Mouse (Mus musculus) left cerebral cortex, adult 2 months (tissue): ENCODE measurements around the gene Slc28a1. TPM values are rescaled to one million over a fixed set of nuclear protein-coding genes. Genes with fewer than 3 reads are reported as not detected.

Experiments used
- DNase-seq, 2 experiments: peaks; one replicate each; pipeline ENCODE4 v3.0.0; 2021 to 2022; ENCODE audit warnings: low spot score in 2 of 2, mixed read lengths in 1 of 2; ENCODE audit errors: extremely low spot score in 1 of 2
- H3K27ac ChIP-seq: fragments of 200-600 bp; 2 replicates; pipeline ENCODE4 v1.8.1; 2022
- H3K4me3 ChIP-seq: fragments of 200-600 bp; 2 replicates; pipeline ENCODE4 v1.8.1; 2022
- CTCF ChIP-seq: fragments of 200-600 bp; IDR thresholded peaks from 2 replicates; pipeline ENCODE4 v1.8.1; 2022; ENCODE audit warnings: antibody characterized with exemption, mild to moderate bottlenecking, moderate library complexity
- intact Hi-C: fragments of 180-260 bp; cut with DNase I; formaldehyde crosslinking; loops from one replicate; pipeline ENCODE4 v1.15.1; 2025
- total RNA-seq, 2 experiments: library from RNA; stranded (reverse); gene quantifications; 2 replicates each; pipeline ENCODE4 v1.2.3; 2021

Gene Slc28a1
- total RNA-seq, 2 experiments from 2014 or later = 0.11 to 0.23 TPM

- intact Hi-C loops = no loop called here
- H3K27ac ChIP-seq = no peak overlapping the region
- TF ChIP-seq CTCF = no peak
- no peak for DNase-seq
- H3K4me3 ChIP-seq = no peak overlapping the region
These were observed 9.1 kb upstream of the Slc28a1 start for GRCm38 (mm10) chr7:81105525-81105924.

DNA sequence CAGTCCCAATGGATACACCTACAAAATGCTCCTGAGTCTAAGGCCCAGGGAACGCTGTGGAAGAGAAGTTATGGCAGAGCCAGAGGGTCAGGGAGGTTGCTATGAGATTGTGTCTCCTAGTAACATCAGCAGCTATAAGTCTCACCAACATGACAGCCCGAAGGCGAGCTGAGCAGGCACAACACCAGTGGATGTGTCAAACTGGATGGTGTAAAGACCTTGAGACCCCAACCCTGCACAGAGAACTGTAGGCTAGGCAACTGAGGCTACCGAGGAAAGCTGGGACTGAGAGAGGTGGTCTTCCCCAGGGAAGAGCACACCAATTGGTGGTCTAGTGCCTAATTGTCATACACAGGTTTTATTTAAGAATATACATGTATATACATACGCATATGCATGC, 6.4 kb upstream of the Slc28a1 start:
- Histone ChIP-seq H3K4me3 (no peak overlapping the region), H3K27ac (no peak overlapping the region)
- intact Hi-C loops = no loop called here
- no peak for TF ChIP-seq CTCF
- DNase-seq = no peak

- DNase-seq = no peak
- TF ChIP-seq CTCF = no peak
- Histone ChIP-seq H3K27ac (no peak overlapping the region), H3K4me3 (no peak overlapping the region)
- intact Hi-C loops = no loop called here
These were observed 4.6 kb upstream of the Slc28a1 start for GRCm38 (mm10) chr7:81109717-81110651.

DNA sequence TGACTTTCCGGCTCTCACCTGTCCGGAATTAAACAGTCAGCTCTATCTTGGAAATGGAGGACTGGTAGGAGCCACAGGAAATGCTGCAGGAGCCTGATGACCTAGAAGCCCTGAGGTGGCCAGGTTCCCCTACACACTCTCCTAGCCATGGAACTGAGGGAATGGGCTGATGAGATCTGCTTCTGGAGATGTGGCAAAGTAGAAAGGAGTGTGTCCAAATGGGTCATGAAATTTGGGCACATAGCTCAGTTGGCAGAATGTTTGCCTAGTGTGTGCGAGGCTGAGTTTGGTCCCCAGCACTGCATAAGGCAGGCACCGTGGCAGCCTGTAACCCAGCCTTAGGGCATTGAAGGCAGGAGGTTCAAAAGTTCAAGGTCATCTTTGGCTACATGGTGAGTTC, 3.8 kb upstream of the Slc28a1 start:
- Histone ChIP-seq H3K4me3 (no peak overlapping the region), H3K27ac (no peak overlapping the region)
- DNase-seq = no peak
- intact Hi-C loops = no loop called here
- no peak for TF ChIP-seq CTCF

DNA sequence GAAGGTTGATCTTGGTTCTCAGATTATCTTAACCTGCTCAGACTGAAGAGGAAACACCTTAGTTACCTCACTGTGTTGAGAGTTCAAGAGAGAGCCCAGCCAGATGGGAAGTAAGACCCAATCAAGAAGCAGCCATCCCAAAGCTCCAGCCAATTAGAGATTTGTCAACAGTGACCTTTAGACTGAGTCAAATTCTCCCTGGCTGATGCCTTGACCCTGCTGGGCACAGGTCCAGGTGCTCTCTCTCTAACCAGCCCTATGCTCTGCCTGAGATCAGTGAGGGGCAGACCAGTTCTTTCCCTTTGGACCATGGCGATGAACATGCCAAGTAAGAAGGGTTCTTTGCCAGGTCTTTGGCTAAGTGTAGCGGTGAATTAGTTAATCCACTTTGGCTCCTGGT, 2.9 kb upstream of the Slc28a1 start:
- intact Hi-C loops = no loop called here
- Histone ChIP-seq H3K27ac (no peak overlapping the region), H3K4me3 (no peak overlapping the region)
- DNase-seq = no peak
- no peak for TF ChIP-seq CTCF

GRCm38 (mm10) chr7:81112686-81113360, 1.8 kb upstream of the Slc28a1 start:
- no peak overlapping the region for H3K4me3 ChIP-seq
- H3K27ac ChIP-seq = no peak overlapping the region
- TF ChIP-seq CTCF = no peak; the same call in 1 of the 2 replicates
- intact Hi-C loops = no loop called here
- DNase-seq = no peak

DNA sequence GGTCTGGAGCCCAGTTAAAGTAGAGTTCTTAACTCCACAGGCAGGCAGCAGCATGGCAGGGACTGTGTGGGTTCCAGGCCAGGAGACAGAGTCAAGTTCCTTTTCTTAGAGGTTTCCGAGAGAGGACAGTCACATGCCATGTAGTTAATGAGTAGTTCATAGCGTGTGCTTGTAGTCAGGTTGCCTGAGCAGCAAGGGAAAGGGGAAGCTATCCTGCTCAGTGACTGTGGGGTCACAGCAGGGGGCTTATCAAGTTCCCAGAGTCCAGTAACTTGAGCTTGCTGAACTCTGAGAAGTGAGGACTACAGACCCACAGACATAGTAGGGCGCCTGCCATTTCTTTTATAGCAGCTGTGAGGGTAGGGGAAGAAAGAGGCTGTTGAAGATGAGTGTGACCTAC, 6.5 kb downstream of the Slc28a1 start:
- intact Hi-C loops = no loop called here
- no peak overlapping the region for H3K27ac ChIP-seq
- TF ChIP-seq CTCF = no peak
- no peak overlapping the region for H3K4me3 ChIP-seq
- DNase-seq = no peak

- no peak overlapping the region for H3K4me3 ChIP-seq
- TF ChIP-seq CTCF = no peak
- DNase-seq = no peak
- H3K27ac ChIP-seq = no peak overlapping the region
- intact Hi-C loops = no loop called here
These were observed 8.2 kb downstream of the Slc28a1 start for GRCm38 (mm10) chr7:81122808-81123207.

GRCm38 (mm10) chr7:81123553-81123952, 9.0 kb downstream of the Slc28a1 start:
- intact Hi-C loops = no loop called here
- no peak for TF ChIP-seq CTCF
- Histone ChIP-seq H3K27ac (no peak overlapping the region), H3K4me3 (no peak overlapping the region)
- DNase-seq = no peak

DNA sequence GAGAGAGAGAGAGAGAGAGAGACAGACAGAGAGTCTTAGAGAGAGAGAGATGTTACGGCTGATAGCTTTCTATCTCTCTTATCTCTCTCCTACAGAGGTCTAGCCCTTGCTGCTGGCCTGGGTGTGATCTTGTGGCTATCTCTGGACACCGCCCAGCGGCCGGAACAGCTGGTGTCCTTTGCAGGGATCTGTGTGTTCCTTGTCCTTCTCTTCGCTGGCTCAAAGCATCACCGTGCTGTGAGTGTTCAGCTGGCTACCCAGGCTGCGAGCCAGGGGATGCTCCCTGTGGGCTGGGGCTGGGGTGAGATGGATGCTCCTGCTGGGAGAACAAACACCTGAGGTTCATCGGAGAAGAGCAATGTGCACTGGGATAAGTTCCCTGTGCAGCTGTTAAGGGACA, 10.2 kb downstream of the Slc28a1 start:
- Histone ChIP-seq H3K27ac (no peak overlapping the region), H3K4me3 (no peak overlapping the region)
- no peak for DNase-seq
- no peak for TF ChIP-seq CTCF
- intact Hi-C loops = no loop called here

- intact Hi-C loops = no loop called here
- TF ChIP-seq CTCF = no peak
These were observed 10.9 kb downstream of the Slc28a1 start for GRCm38 (mm10) chr7:81125215-81126175.

DNA sequence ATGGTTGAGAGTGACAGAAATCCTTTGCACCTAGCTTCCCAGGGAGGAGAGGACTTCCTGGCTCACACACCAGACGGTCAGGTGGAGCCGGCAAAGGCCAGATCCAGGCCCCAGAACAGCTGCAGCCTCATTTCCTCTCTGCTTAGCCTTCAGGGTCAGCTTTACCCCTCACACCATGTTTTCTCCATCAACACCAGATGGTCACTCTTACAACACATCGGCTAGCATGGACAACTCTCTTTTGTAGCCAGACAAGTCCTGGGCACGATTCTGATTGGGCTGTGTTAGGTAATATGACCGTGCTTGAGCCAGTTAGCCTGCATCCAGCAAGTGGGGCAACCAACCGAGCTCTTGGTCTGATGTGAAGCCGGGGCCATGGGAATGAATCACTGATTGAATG, 17.3 kb downstream of the Slc28a1 start:
- Histone ChIP-seq H3K4me3 (no peak overlapping the region), H3K27ac (no peak overlapping the region)
- TF ChIP-seq CTCF = no peak
- intact Hi-C loops = loop anchor here (5.0 kb wide), 1 partner anchor 140 kb away; the partner anchor contains the start of gene Zfp592
- no peak for DNase-seq

More at GRCm38 (mm10) chr7:81125215-81126175, 10.9 kb downstream of the Slc28a1 start:
- H3K4me3 ChIP-seq = no peak overlapping the region
- no peak overlapping the region for H3K27ac ChIP-seq
- DNase-seq = no peak
